Mouse (Mus musculus) heart, adult 2 months (tissue): Measurements from ENCODE around the gene Ak7.

ENCODE experiments used
- CTCF ChIP-seq: fragments of 200-600 bp; IDR thresholded peaks from 2 replicates; pipeline ENCODE4 v1.8.1; 2022; ENCODE audit warnings: antibody characterized with exemption, mild to moderate bottlenecking, moderate library complexity
- EP300 ChIP-seq: fragments of 200-500 bp; IDR thresholded peaks from 2 replicates; pipeline ENCODE4 v1.6.1; 2011; ENCODE audit warnings: low read depth, low read length, control low read depth; ENCODE audit not compliant: insufficient read depth
- POLR2A ChIP-seq: fragments of 200-500 bp; IDR thresholded peaks from 2 replicates; pipeline ENCODE4 v1.6.1; 2011; ENCODE audit warnings: mild to moderate bottlenecking, low read depth, low read length, control low read depth; ENCODE audit not compliant: insufficient read depth

DNA sequence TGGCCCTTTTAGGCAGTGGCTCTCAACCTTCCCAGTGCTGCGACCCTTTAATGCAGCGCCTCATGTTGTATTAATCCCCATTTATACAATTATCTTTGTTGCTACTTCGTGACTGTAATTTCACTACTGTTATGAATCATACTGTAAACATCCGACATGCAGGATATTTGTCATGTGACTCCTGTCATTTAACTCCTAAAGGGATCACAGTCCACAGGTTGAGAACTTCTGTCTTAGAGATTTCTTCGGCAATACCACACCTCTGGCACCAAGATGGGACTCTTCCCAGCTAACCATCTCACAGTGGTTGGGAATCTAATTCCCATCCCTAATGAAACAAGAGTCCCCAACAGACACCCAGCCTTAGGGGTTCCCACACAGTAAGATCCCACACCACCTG is 42.3 kb downstream of the Ak7 start:
- TF ChIP-seq CTCF (no peak), POLR2A (no peak), EP300 (no peak)
